Mouse (Mus musculus): Measurements from ENCODE around the gene Zbtb39.
"Not testable (repeated sequence)": the region's sequence is repeated elsewhere in the genome, so short reads cannot be mapped to it uniquely, and the experiment has no call there.

Gene Zbtb39

DNA sequence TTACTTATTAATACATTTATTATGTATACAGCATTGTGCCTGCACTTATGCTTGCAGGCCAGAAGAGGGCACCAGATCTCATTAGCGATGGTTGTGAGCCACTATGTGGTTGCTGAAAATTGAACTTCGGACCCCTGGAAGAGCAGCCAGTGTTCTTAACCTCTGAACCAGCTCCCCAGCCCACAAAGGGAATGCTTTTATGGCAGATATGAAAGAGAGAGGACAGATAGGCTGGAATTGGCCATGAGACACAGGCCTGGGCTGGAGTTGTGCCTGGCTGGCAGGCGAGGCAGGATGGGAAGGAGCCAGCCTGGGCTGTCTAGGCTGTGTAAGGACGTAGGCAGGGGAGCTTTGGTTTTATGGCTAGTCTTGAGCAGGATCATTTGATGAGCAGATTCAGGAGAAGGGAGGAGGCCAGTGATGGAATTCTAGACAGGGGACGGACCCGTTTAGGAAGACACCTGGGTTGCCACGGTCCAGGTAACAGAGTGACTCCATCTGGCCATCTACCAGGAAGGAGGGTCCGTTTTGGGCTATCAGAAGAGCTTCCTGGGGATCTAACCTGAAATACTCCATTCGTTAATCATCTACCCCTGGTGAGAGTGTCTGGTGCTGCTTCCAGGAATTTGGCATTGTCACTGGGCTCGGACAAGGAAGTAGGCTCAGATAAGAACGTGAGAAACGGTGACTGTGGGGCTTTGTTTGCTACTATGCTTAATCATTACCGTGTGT, 1.0 kb upstream of the Zbtb39 start:
- DNase-seq = peak; percentile 82

- peak; percentile 49 for DNase-seq
These were observed 373 bp downstream of the Zbtb39 start for GRCm38 (mm10) chr10:127739661-127740161.

DNA sequence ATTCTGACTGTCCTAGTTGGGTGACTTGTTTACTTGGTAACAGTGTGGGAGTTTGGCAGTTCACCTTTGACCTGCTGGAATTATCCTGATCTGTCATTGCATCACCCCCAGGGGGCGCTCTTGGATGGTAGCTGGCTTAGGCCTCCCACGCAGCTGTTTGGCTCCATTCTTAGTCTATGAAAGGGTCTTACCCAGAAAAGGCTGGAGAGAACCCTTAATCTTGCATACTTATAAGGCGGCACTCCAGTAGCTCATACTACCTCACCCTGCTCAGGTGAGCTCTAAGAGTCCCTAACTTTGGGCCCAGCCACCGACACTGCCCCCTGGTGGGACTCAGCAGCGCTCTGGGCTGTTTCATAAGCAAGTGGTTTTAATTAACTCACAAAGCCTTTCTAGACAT, 5.3 kb downstream of the Zbtb39 start:
- peak; percentile 80 for DNase-seq

DNA sequence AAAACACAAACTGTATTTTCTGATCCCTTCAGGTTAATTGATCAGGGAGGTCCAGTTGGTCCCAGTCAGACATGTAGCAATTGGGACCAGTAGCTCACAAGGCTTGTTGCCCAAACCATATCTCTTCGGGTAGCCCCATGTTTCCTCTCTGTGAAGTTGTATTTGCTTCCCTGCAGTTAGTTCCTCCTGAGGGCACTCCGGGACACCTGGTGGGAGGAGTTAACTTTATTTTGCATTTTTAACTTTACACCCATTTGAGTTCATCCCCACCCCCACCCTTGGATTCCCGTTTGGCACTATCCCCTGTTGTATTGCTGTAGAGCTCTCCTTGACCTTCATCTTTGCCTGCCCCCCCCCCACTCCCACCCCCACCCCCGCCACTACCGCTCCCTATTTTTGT, 6.5 kb downstream of the Zbtb39 start:
- DNase-seq = no peak

DNA sequence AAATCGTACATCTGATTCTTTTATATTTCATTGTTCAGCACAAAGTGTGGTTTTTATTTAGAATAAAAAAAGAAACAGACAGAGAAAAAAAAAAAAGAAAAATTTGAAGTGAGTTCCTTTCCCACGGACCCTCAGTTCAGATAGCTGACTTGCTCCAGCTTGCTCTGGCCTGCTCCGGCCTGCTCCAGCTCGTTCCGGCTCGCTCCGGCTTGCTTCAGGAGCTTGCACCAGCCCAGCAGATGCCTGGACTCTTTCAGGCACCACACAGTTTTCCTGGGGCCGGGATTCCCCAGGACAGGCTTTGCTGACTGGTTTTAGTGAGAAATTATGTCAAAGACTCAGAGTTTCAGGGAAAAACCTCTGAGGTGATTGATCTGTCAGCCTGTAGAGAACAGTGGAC, 7.9 kb downstream of the Zbtb39 start:
- DNase-seq = peak; percentile 69

- DNase-seq = peak; percentile 78
These were observed 9.7 kb downstream of the Zbtb39 start for GRCm38 (mm10) chr10:127748847-127749612.

DNA sequence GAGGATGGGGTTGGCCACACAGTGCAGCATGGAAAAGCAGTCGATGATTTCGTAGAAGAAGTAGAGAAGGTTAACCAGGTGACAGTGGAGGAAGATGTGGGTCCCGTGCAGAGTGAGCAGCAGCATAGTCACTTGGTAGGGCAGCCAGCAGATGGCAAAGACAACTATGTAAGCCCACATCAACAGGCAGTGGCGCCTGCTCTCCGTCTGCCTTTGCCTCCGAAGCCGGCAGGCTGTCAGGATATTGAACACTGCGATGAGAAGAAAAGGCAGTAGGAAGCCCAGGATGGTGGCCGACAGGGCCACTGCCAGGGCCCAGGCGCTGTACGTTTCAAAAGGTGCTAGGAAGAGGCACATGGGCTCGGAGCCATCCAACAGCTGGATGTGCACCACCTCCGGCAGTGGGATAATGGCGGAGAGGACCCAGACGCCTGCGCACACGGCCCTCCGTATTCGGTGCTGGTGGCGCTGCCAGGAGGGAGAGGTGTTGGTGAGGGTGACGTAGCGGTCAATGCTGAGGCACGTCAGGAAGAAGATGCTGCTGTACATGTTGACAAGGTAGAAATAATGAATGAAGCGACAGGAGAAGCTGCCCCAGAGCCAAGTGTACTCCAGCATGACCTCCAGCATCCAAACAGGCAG, 10.9 kb downstream of the Zbtb39 start:
- no peak for DNase-seq

- DNase-seq = peak; percentile 54
These were observed 12.2 kb downstream of the Zbtb39 start, which contains the start of gene Gpr182 for GRCm38 (mm10) chr10:127751548-127751947. Gpr182 (minus strand) TSS chr10:127751732.

GRCm38 (mm10) chr10:127754566-127755166, 15.3 kb downstream of the Zbtb39 start:
- no peak for DNase-seq

DNA sequence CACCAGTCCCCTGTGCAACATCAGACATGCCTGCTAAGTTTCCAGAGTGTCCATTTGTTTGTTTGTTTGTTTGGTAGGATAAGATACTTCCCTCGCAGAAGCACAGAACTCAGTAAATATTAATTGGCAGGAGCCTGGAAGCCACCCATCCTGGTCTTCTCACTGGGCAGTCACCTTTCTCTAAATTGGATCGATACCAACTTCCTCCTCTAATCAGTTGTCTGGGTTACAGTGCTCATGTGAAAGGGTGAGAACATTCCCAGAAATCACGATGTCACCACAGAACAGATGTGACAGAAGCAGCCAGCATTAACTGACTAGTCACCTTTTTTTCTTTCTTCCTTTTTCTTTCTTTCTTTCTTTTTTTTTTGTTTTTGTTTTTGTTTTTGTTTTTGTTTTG, 15.9 kb downstream of the Zbtb39 start:
- DNase-seq = no peak

DNA sequence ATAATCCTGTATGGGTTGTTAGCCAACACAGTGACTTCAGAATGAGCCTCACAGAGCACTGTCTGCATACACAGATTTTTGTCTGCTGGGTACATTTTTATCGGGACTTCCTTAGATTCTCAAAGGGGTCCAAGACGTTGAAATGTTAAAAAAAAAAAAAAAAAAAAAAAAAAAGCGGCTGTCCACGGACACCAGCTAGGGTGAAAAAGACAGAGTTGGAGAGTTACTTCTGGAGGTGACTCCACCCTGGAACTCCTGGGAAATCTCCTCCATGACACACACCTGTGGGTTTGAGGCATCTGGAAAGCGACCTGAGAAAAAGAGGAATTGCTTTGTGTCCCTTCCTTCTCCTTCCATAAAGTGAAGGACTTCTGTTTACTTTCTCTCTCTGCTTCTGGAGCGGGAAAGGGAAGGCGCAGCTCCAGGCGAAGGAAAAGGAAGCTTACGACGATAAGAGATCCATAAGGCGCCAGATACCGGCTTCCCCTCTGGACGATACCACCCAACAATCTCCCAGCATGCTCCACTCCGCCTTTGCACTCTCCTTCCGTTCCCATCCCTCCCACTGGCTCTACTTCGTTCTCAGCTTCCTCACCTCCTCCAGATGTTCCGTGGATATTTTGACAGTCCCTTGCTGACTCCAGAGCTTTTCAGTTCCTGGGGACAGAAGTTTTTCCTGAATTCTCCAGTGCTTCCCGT, 16.6 kb downstream of the Zbtb39 start:
- DNase-seq = no peak

DNA sequence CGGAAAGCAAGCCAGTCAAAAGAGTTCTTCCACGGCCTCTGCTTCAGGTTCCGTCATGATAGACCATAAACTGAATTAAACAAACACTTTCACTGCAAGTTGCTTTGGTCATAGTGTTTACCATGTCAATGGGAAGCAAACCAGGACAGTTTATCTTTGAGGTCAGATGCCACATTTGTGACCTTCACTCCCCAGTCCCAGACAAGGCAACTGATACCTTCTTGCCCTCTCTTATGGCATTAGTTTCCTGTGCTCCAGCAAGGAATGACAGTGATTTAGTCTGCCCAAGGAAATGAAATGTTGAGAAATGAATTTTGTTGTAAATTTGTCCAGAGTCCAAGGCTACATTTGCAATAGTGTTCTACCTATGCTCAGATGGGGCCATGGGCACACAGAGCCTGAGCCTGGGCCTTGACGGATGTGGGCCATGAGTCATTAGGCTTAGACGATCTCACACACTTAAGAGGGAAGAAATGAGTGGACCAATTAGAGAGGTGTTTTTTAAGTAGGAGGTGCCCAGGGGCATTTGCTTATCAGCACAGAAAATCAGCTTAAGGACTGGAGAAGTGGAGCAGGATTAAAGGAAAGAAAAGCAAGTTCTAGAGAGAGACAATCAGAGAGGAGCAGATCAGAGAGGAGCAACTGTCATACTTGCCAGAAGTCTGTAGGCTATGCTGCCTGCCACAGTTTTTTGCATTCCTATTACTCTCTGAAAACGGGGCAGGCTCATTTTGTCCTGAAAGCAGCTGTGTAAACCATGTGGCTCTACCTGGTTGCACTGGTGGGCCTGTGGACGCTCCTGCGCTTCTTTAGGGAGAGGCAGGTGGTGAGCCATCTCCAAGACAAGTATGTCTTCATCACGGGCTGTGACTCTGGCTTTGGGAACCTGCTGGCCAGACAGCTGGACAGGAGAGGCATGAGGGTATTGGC, 20.1 kb downstream of the Zbtb39 start, which contains the start of the genes Rdh1 and Rdh16f1:
Gene Rdh1 (plus strand): TSS at position 541 of the 930 bp plus-strand sequence.
Gene Rdh16f1 (plus strand): TSS at position 607 of the 930 bp plus-strand sequence.
- DNase-seq = no peak

- not testable (repeated sequence) for DNase-seq
These were observed 23.6 kb downstream of the Zbtb39 start for GRCm38 (mm10) chr10:127762926-127763325.

- peak; percentile 83 for DNase-seq
These were observed 24.8 kb downstream of the Zbtb39 start for GRCm38 (mm10) chr10:127763914-127764680.

DNA sequence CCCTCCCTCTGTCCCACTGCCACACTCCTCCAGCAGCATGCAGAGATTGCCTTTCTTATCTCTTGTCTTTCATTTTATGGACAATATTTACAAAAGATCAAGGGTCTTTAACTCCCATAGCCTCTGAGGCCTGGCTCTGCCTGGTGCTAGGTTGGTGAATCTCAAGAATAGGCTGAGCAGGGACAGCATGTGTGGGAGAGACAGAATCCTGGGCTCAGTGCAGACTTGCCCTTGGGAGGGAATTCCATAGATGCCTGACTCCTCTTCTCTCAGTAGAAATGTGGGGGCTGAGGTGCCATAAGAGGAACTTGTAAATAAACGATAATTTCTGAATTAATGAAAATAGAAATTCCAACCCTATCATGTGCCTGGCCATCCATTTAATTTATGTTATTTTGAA, 27.2 kb downstream of the Zbtb39 start:
- DNase-seq = no peak

- no peak for DNase-seq
These were observed 36.7 kb downstream of the Zbtb39 start, which contains the start of gene Rdh9 for GRCm38 (mm10) chr10:127776011-127776410. Rdh9 (plus strand) TSS chr10:127776386.

DNA sequence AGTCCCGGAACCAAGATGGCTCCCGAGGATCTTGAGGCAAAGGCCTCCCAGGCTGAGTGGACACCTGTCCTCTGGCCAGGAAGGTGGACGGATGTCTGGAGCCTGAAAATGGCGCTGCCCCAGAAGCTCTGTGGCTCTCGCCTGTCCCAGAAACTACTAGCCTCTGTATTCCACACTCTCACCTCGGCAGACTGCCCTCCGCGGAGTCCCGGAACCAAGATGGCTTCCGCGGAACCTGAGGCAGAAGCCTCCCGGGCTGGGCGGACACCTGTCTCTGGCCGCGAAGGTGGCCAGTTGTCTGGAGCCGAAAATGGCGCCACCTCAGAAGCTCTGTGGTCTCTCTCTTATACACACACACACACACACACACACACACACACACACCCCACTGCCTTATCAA, 43.0 kb downstream of the Zbtb39 start:
- not testable (repeated sequence) for DNase-seq

DNA sequence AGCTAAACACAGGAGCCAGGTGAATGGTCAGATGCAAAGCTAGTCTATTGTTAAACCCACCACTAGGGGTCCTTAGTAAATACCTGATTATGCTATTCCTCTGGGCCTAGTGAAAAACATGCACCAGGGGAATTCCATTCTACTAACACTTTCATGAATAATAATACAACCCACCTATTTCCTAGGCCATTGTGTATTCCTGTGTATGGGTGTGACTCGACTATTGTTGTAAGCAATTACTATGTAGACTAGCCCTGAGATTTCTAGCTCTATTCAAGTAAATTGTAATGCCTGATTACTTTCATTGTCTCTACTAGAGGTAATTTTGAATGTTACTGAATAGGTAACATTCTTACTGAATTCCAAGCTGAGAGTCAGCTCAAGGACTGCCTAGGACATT, 46.1 kb downstream of the Zbtb39 start:
- peak; percentile 57 for DNase-seq

All from kidney, adult 9 months (tissue).